Mouse (Mus musculus) CH12.LX (cell line): Measurements from ENCODE around the gene Wars. TPM values are rescaled to one million over a fixed set of nuclear protein-coding genes. Genes with fewer than 3 reads are reported as not detected.

Experiments
- DNase-seq: peaks from one replicate; pipeline ENCODE4 v3.0.0-alpha.2; 2013; ENCODE audit errors: extremely low read depth
- H3K27ac ChIP-seq: 2 replicates; pipeline ENCODE4 v1.5.1; 2012; ENCODE audit warnings: low read depth, mild to moderate bottlenecking, control low read depth, moderate library complexity; ENCODE audit not compliant: insufficient read depth
- H3K27me3 ChIP-seq: replicated peaks from 2 replicates; pipeline ENCODE3; 2012; ENCODE audit warnings: inconsistent platforms
- H3K36me3 ChIP-seq, 2 experiments: replicated peaks in 1 of 2; 2 replicates each; pipeline versions ENCODE3 to v1.6.1; 2012; ENCODE audit warnings: inconsistent platforms in 1 of 2, low read length in 1 of 2, mild to moderate bottlenecking in 1 of 2, mixed read lengths in 1 of 2, moderate library complexity in 1 of 2; ENCODE audit not compliant: control insufficient read depth in 1 of 2, insufficient read depth in 1 of 2
- H3K4me1 ChIP-seq, 2 experiments: 2 replicates each; pipeline ENCODE4 v1.6.1; 2012; ENCODE audit warnings: inconsistent platforms in 1 of 2, moderate library complexity in 1 of 2; ENCODE audit not compliant: insufficient read depth in 2 of 2, control insufficient read depth in 1 of 2
- H3K4me2 ChIP-seq: 2 replicates; pipeline ENCODE4 v1.6.1; 2012; ENCODE audit warnings: low read depth, mild to moderate bottlenecking, control low read depth; ENCODE audit not compliant: poor library complexity, insufficient read depth, severe bottlenecking
- H3K4me3 ChIP-seq, 3 experiments: fragments of 150-350 bp in 1 of 3; sonication (generic) in 1 of 3; replicated peaks in 1 of 3; 2 replicates each; pipeline versions ENCODE3 to v1.5.1; 2011 to 2012; ENCODE audit warnings: low read depth in 2 of 3, low read length in 2 of 3, mild to moderate bottlenecking in 2 of 3, moderate library complexity in 2 of 3, control low read depth in 1 of 3, improper control_type of control experiment in 1 of 3, inconsistent platforms in 1 of 3, mixed read lengths in 1 of 3; ENCODE audit not compliant: poor library complexity in 1 of 3
- H3K79me2 ChIP-seq: replicated peaks from 2 replicates; pipeline ENCODE4 v1.6.1; 2012; ENCODE audit warnings: mild to moderate bottlenecking, moderate library complexity; ENCODE audit not compliant: control insufficient read depth, poor library complexity, insufficient read depth, severe bottlenecking; ENCODE audit errors: extremely low read depth
- H3K9ac ChIP-seq: 2 replicates; pipeline ENCODE4 v1.6.1; 2012; ENCODE audit warnings: low read depth, mild to moderate bottlenecking, control low read depth, moderate library complexity; ENCODE audit not compliant: insufficient read depth
- H3K9me3 ChIP-seq: replicated peaks from 2 replicates; pipeline ENCODE3; 2012; ENCODE audit warnings: low read length, inconsistent platforms, mixed read lengths
- CHD2 ChIP-seq: IDR thresholded peaks from 2 replicates; pipeline ENCODE4 v1.6.1; 2011; ENCODE audit warnings: low read length, improper control_type of control experiment
- E2F4 ChIP-seq: IDR thresholded peaks from 2 replicates; pipeline ENCODE4 v1.6.1; 2011; ENCODE audit warnings: low read depth, low read length, improper control_type of control experiment; ENCODE audit not compliant: insufficient replicate concordance
- ELF1 ChIP-seq: IDR thresholded peaks from 2 replicates; pipeline ENCODE4 v1.6.1; 2014; ENCODE audit warnings: low read depth, mild to moderate bottlenecking, inconsistent platforms, low read length, improper control_type of control experiment
- ETS1 ChIP-seq: conservative IDR thresholded peaks from 2 replicates; pipeline ENCODE4 v1.6.1; 2012; ENCODE audit warnings: low read depth, mild to moderate bottlenecking, inconsistent platforms, low read length, improper control_type of control experiment, moderate library complexity
- GABPA ChIP-seq: IDR thresholded peaks from 2 replicates; pipeline ENCODE4 v1.6.1; 2012; ENCODE audit warnings: low read depth, low read length, improper control_type of control experiment, inconsistent platforms; ENCODE audit not compliant: insufficient replicate concordance
- IRF4 ChIP-seq: IDR thresholded peaks from 2 replicates; pipeline ENCODE4 v1.6.1; 2014; ENCODE audit warnings: low read depth, mild to moderate bottlenecking, inconsistent platforms, low read length, improper control_type of control experiment
- JUN ChIP-seq: IDR thresholded peaks from 2 replicates; pipeline ENCODE4 v1.6.1; 2011; ENCODE audit warnings: low read depth, mild to moderate bottlenecking, low read length, improper control_type of control experiment, moderate library complexity; ENCODE audit not compliant: insufficient read depth
- JUND ChIP-seq: conservative IDR thresholded peaks from 2 replicates; pipeline ENCODE4 v1.6.1; 2011; ENCODE audit warnings: low read depth, low read length, improper control_type of control experiment
- KAT2A ChIP-seq: IDR thresholded peaks from 2 replicates; pipeline ENCODE4 v1.6.1; 2012; ENCODE audit warnings: low read length, improper control_type of control experiment, inconsistent platforms; ENCODE audit not compliant: insufficient replicate concordance
- MAFK ChIP-seq: IDR thresholded peaks from 2 replicates; pipeline ENCODE4 v1.6.1; 2011; ENCODE audit warnings: low read length, improper control_type of control experiment; ENCODE audit not compliant: insufficient replicate concordance
- MAX ChIP-seq: IDR thresholded peaks from 2 replicates; pipeline ENCODE4 v1.6.1; 2011; ENCODE audit warnings: low read length, improper control_type of control experiment
- MAZ ChIP-seq: IDR thresholded peaks from 2 replicates; pipeline ENCODE4 v1.6.1; 2012; ENCODE audit warnings: low read depth, mild to moderate bottlenecking, inconsistent platforms, low read length, improper control_type of control experiment, moderate library complexity
- MXI1 ChIP-seq: IDR thresholded peaks from 2 replicates; pipeline ENCODE4 v1.6.1; 2011; ENCODE audit warnings: mild to moderate bottlenecking, low read depth, low read length, improper control_type of control experiment
- NELFE ChIP-seq: IDR thresholded peaks from 2 replicates; pipeline ENCODE4 v1.6.1; 2011; ENCODE audit warnings: low read depth, low read length, improper control_type of control experiment
- NRF1 ChIP-seq: IDR thresholded peaks from 2 replicates; pipeline ENCODE4 v1.6.1; 2014; ENCODE audit warnings: low read depth, mild to moderate bottlenecking, inconsistent platforms, low read length, improper control_type of control experiment, moderate library complexity
- PAX5 ChIP-seq: IDR thresholded peaks from 2 replicates; pipeline ENCODE4 v1.6.1; 2012; ENCODE audit warnings: low read length, inconsistent platforms, mixed read lengths
- RAD21 ChIP-seq: IDR thresholded peaks from 2 replicates; pipeline ENCODE4 v1.6.1; 2011; ENCODE audit warnings: low read depth, mild to moderate bottlenecking, low read length, improper control_type of control experiment, moderate library complexity
- SIN3A ChIP-seq: IDR thresholded peaks from 2 replicates; pipeline ENCODE4 v1.6.1; 2012; ENCODE audit warnings: low read length, improper control_type of control experiment, inconsistent platforms
- TBP ChIP-seq: conservative IDR thresholded peaks from 2 replicates; pipeline ENCODE4 v1.6.1; 2011; ENCODE audit warnings: low read depth, low read length, improper control_type of control experiment
- TCF12 ChIP-seq: IDR thresholded peaks from 2 replicates; pipeline ENCODE4 v1.6.1; 2014; ENCODE audit warnings: low read depth, mild to moderate bottlenecking, inconsistent platforms, low read length, improper control_type of control experiment
- UBTF ChIP-seq: IDR thresholded peaks from 2 replicates; pipeline ENCODE4 v1.6.1; 2012; ENCODE audit warnings: low read depth, mild to moderate bottlenecking, inconsistent platforms, low read length, improper control_type of control experiment, moderate library complexity
- USF1 ChIP-seq: IDR thresholded peaks from 2 replicates; pipeline ENCODE4 v1.6.1; 2014; ENCODE audit warnings: low read depth, mild to moderate bottlenecking, inconsistent platforms, low read length, improper control_type of control experiment
- USF2 ChIP-seq: conservative IDR thresholded peaks from 2 replicates; pipeline ENCODE4 v1.6.1; 2011; ENCODE audit warnings: low read depth, low read length, improper control_type of control experiment
- ZC3H11A ChIP-seq: IDR thresholded peaks from 2 replicates; pipeline ENCODE4 v1.6.1; 2012; ENCODE audit warnings: low read depth, mild to moderate bottlenecking, inconsistent platforms, low read length, improper control_type of control experiment
- ZKSCAN1 ChIP-seq: IDR thresholded peaks from 2 replicates; pipeline ENCODE4 v1.6.1; 2012; ENCODE audit warnings: low read depth, inconsistent platforms, low read length, improper control_type of control experiment, borderline replicate concordance
- ZMIZ1 ChIP-seq: IDR thresholded peaks from 2 replicates; pipeline ENCODE4 v1.6.1; 2012; ENCODE audit warnings: low read depth, mild to moderate bottlenecking, inconsistent platforms, low read length, improper control_type of control experiment
- dilution Hi-C: fragments of 300-500 bp; cut with MboI; formaldehyde crosslinking; loops from 2 replicates; pipeline ENCODE4 v1.14.3; 2020; ENCODE audit warnings: low sequenced_read_pairs; ENCODE audit not compliant: extremely low pct_unique_long_range_greater_than_20kb, extremely low pct_ligation_motif_present
- in situ Hi-C: fragments of 300-500 bp; cut with MboI; formaldehyde crosslinking; loops from 3 replicates; pipeline ENCODE4 v1.14.3; 2019; ENCODE audit warnings: low sequenced_read_pairs, low pct_ligation_motif_present, low pct_unique_long_range_greater_than_20kb, mixed read lengths
- polyA plus RNA-seq: library from polyadenylated mRNA; unstranded; fragments of >175 nt; gene quantifications from 2 replicates; pipeline ENCODE4 v1.2.1, GENCODE M21; 2012; ENCODE audit warnings: low read depth; ENCODE audit not compliant: insufficient read length
- total RNA-seq, 2 experiments: library from RNA; depleted of rRNA; stranded (reverse); fragments of 300-350 nt in 1 of 2; fragments of >200 nt in 1 of 2; gene quantifications; 2 replicates each; pipeline ENCODE4 v1.2.3; 2012 to 2014

Gene Wars
- total and polyA plus RNA-seq, 3 experiments = 73.5 to 93.5 (median 88.0) TPM

GRCm38 (mm10) chr12:108909846-108910433, 16.0 kb upstream of the Wars start:
- H3K27ac ChIP-seq = no peak overlapping the region
- H3K27me3 ChIP-seq = no peaks in the 10 kb centered on the region
- peaks cover 0 to 64% of the 10 kb centered on the region in 2 experiments for H3K36me3 ChIP-seq
- in situ Hi-C loops = loop anchor here (10.0 kb wide), 1 partner anchor 405 kb away; no protein-coding TSS in a partner anchor
- DNase-seq = no peak
- H3K9ac ChIP-seq = no peak overlapping the region
- H3K9me3 ChIP-seq = no peaks in the 10 kb centered on the region
- H3K79me2 ChIP-seq = no peaks in the 10 kb centered on the region
- peaks cover 0 to 24% of the 10 kb centered on the region in 2 experiments; a peak in 2 of 4 replicates for H3K4me1 ChIP-seq
- no peak overlapping the region for H3K4me2 ChIP-seq
- H3K4me3 ChIP-seq = no peak overlapping the region
- dilution Hi-C loops = no loop called here
- TF ChIP-seq IRF4 (no peak), MAFK (no peak), E2F4 (no peak), TCF12 (no peak), ZKSCAN1 (no peak), NRF1 (no peak), UBTF (no peak), ETS1 (no peak), USF1 (no peak), SIN3A (no peak), RAD21 (no peak), KAT2A (no peak), MAZ (no peak), JUN (no peak), ZC3H11A (no peak), MXI1 (no peak), GABPA (no peak), NELFE (no peak), JUND (no peak)

GRCm38 (mm10) chr12:108906398-108906797, 12.4 kb upstream of the Wars start:
- Histone ChIP-seq H3K4me2 (no peak overlapping the region), H3K9ac (no peak overlapping the region), H3K36me3 (peaks cover 0 to 66% of the 10 kb centered on the region in 2 experiments), H3K27me3 (no peaks in the 10 kb centered on the region), H3K27ac (no peak overlapping the region), H3K79me2 (no peaks in the 10 kb centered on the region), H3K9me3 (no peaks in the 10 kb centered on the region), H3K4me3 (no peak overlapping the region), H3K4me1 (peaks cover 0 to 14% of the 10 kb centered on the region in 2 experiments; a peak in 2 of 4 replicates)
- in situ Hi-C loops (loop anchor here (10.0 kb wide), 1 partner anchor 408 kb away; no protein-coding TSS in a partner anchor), dilution Hi-C loops (no loop called here)
- DNase-seq = no peak
- TF ChIP-seq MAFK = no peak
- no peak for TF ChIP-seq ETS1
- TF ChIP-seq USF1 = no peak
- TF ChIP-seq TBP = no peak
- TF ChIP-seq SIN3A = no peak
- no peak for TF ChIP-seq ELF1
- no peak for TF ChIP-seq ZMIZ1
- TF ChIP-seq USF2 = no peak
- TF ChIP-seq TCF12 = no peak
- no peak for TF ChIP-seq KAT2A
- TF ChIP-seq JUN = no peak
- no peak for TF ChIP-seq MAX
- TF ChIP-seq CHD2 = no peak
- no peak for TF ChIP-seq JUND
- no peak for TF ChIP-seq PAX5
- TF ChIP-seq NELFE = no peak
- no peak for TF ChIP-seq ZC3H11A
